Mouse (Mus musculus): ENCODE measurements around the gene Lrig1. TPM values are rescaled to one million over a fixed set of nuclear protein-coding genes. Genes with fewer than 3 reads are reported as not detected.

Gene Lrig1
- polyA plus RNA-seq, 1 experiment from 2014 or later: 17.2 TPM

DNA sequence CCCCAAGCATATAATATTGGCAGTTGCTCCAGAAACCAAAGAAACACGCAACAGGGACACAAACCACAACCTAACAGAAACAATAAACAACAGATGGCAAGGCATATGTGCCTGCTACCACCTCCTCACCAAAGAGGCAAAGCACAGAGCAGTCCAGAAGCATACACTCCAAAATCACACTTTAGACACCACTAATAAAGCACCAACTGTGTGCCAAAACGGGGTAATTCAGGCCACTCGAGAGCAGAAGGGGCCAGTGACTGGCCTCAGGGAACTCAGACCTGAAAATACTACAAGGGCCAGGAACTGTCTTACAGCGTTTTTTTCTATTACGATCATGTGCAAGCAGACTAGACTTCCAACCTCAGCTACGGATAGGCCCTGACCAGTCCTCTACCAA, 14.3 kb downstream of the Lrig1 start:
- WGBS: 60% methylated on average over 6 of the region's 6 CpGs
- ATAC-seq (replicated peaks; ENCODE audit: insufficient number of reproducible peaks, low FRiP score, low TSS enrichment, low read depth): no peak
- H3K4me1 ChIP-seq (ENCODE audit: control insufficient read depth, insufficient read depth, low read length): no peaks in the 10 kb centered on the region; the same call in 1 of the 2 replicates

DNA sequence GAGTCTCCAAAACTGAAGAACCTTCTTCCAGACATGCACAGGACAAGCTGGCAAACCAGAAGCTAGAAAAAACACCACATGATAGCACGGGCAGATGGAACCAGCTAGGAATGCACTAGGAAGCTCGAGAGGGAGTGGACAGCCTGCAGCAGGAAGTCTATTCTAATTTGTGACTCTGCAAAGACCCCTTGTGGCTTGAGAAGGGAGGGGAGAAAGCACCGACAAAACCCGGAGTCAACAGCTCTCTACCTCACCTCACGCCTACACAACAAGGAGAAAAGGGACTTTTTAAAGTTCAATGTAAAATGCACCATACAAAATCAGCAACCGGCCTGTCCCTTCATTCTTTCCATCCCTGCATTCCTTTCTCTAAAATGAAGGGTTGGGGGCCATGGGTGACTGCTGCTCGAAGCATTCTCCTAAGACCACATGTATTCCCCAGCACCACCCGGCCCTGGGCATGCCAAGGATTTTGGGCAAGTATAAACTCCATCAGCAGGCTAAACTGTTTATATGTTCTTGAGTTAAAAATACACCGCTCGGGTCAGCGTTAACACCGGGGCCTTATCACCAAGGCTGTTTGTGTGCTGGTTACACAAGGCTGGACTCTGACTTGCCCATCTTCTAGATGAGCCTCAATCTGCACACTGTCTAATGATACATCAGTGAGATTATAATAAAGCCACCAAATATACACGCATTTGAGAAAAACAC, 15.0 kb downstream of the Lrig1 start:
- Histone ChIP-seq H3K9ac (replicated peaks; ENCODE audit: low read length) (no peak overlapping the region), H3K27me3 (ENCODE audit: control insufficient read depth, insufficient read depth, low read length) (no peaks in the 10 kb centered on the region), H3K4me2 (ENCODE audit: low read depth, low read length) (no peak overlapping the region), H3K9me3 (replicated peaks; ENCODE audit: control insufficient read depth, low read length) (no peaks in the 10 kb centered on the region), H3K4me3 (ENCODE audit: low read depth, low read length) (no peak overlapping the region), H3K4me1 (ENCODE audit: control insufficient read depth, insufficient read depth, low read length) (no peaks in the 10 kb centered on the region; the same call in 1 of the 2 replicates), H3K36me3 (replicated peaks; ENCODE audit: control insufficient read depth, insufficient read depth, low read depth, low read length) (no peaks in the 10 kb centered on the region), H3K27ac (replicated peaks; ENCODE audit: low read depth, low read length) (no peak overlapping the region)
- ATAC-seq (replicated peaks; ENCODE audit: insufficient number of reproducible peaks, low FRiP score, low TSS enrichment, low read depth) (no peak), DNase-seq (ENCODE audit: low spot score) (no peak)
- 50% methylated on average over 13 of the region's 13 CpGs for WGBS

More for the DNA sequence above, 14.3 kb downstream of the Lrig1 start:
- H3K4me3 ChIP-seq (ENCODE audit: low read depth, low read length): no peak overlapping the region
- H3K27me3 ChIP-seq (ENCODE audit: control insufficient read depth, insufficient read depth, low read length): no peaks in the 10 kb centered on the region
- H3K4me2 ChIP-seq (ENCODE audit: low read depth, low read length): no peak overlapping the region
- no peak overlapping the region for H3K9ac ChIP-seq (replicated peaks; ENCODE audit: low read length)
- H3K27ac ChIP-seq (replicated peaks; ENCODE audit: low read depth, low read length): no peak overlapping the region
- H3K36me3 ChIP-seq (replicated peaks; ENCODE audit: control insufficient read depth, insufficient read depth, low read depth, low read length): no peaks in the 10 kb centered on the region
- H3K9me3 ChIP-seq (replicated peaks; ENCODE audit: control insufficient read depth, low read length): no peaks in the 10 kb centered on the region
- DNase-seq (ENCODE audit: low spot score): no peak

DNA sequence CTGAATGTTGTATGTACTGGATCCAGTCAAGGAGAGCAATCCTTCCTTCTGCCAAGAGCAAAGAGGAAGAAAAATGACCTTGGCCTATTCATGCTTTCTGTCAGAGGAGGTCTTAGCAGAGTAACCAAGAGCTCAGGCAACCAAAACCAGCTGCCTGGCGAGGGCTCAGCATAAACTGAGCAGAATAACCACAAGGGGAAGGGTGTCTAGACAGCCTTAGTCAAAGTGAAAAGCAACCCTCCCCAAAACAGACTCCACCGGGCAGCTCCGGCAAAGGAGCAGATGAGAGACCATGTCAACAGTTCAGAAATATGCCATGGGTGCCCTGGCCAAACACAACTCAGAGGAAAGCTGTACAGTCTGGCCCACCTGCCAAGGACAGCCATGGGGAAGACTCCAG, 16.3 kb downstream of the Lrig1 start:
- no peak for ATAC-seq (replicated peaks; ENCODE audit: insufficient number of reproducible peaks, low FRiP score, low TSS enrichment, low read depth)
- Histone ChIP-seq H3K36me3 (replicated peaks; ENCODE audit: control insufficient read depth, insufficient read depth, low read depth, low read length) (no peaks in the 10 kb centered on the region), H3K27ac (replicated peaks; ENCODE audit: low read depth, low read length) (no peak overlapping the region), H3K9me3 (replicated peaks; ENCODE audit: control insufficient read depth, low read length) (no peaks in the 10 kb centered on the region), H3K4me1 (ENCODE audit: control insufficient read depth, insufficient read depth, low read length) (peaks cover under 1% of the 10 kb centered on the region), H3K4me3 (ENCODE audit: low read depth, low read length) (no peak overlapping the region), H3K4me2 (ENCODE audit: low read depth, low read length) (no peak overlapping the region), H3K27me3 (ENCODE audit: control insufficient read depth, insufficient read depth, low read length) (no peaks in the 10 kb centered on the region), H3K9ac (replicated peaks; ENCODE audit: low read length) (no peak overlapping the region)
- 76% methylated on average over 3 of the region's 3 CpGs for WGBS
- no peak for DNase-seq (ENCODE audit: low spot score)

DNA sequence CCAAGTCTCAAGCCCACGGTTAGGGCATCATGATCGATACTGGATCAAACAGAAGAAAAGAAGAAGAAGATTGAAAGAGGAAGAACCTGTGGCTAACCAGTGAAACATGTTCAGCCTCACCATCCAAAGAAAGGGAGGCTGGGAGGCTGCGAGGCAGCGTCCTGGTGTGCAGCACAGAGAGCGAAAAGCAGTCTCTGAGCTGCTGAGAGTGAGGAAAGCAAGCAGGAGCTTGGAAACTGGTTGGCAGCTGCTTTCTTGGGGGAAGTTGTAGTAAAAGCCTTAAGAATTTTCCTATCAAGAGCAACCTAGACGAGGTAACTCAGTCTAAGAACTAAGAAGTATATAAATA, 17.7 kb downstream of the Lrig1 start:
- no peak overlapping the region for H3K27ac ChIP-seq (replicated peaks; ENCODE audit: low read depth, low read length)
- H3K27me3 ChIP-seq (ENCODE audit: control insufficient read depth, insufficient read depth, low read length): no peaks in the 10 kb centered on the region
- H3K36me3 ChIP-seq (replicated peaks; ENCODE audit: control insufficient read depth, insufficient read depth, low read depth, low read length): no peaks in the 10 kb centered on the region
- no peak overlapping the region for H3K9ac ChIP-seq (replicated peaks; ENCODE audit: low read length)
- ATAC-seq (replicated peaks; ENCODE audit: insufficient number of reproducible peaks, low FRiP score, low TSS enrichment, low read depth): no peak
- H3K4me3 ChIP-seq (ENCODE audit: low read depth, low read length): no peak overlapping the region
- H3K4me1 ChIP-seq (ENCODE audit: control insufficient read depth, insufficient read depth, low read length): peaks cover 3% of the 10 kb centered on the region
- DNase-seq (ENCODE audit: low spot score): no peak
- no peak overlapping the region for H3K4me2 ChIP-seq (ENCODE audit: low read depth, low read length)
- 56% methylated on average over 6 of the region's 6 CpGs for WGBS
- H3K9me3 ChIP-seq (replicated peaks; ENCODE audit: control insufficient read depth, low read length): no peaks in the 10 kb centered on the region

DNA sequence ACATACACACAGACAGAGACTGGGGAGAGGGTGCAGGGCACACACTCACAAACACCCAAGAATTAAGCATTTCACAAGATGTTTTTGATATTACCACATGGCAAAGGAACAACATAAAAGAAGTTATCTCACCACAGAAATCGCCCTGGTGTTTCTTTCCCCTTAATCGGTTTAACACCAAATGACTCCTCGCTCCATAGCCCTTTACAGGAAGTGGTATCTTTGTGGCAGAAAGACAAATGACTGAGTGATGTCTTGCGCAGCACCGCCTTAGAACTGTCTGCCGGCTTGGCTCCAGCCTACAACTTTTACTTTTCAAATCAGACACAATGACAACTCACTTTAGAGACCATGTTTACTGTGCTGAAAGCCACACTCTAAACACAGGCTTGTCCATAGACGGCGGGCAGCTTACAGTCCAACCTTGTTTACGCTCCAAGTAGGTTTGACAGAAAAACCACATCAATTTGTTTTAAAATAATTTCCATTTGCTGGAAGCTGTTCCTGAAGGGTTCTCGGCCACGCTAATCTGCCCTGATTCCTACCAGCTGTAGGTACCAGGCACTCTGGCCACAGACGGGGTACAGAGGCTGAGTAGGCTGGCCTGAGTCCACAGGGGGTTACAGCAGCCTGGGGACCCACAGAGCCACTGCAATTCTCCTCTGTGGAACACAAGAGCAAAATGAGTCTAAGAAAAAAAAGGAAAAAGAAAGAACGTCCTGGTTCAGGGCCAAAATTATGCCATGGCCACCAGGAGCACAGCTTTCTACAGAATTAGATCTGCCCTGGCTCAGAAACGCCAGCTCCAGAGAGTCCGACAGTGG, 18.3 kb downstream of the Lrig1 start:
- ATAC-seq (replicated peaks; ENCODE audit: insufficient number of reproducible peaks, low FRiP score, low TSS enrichment, low read depth) (no peak), DNase-seq (ENCODE audit: low spot score) (peak; percentile 51)
- Histone ChIP-seq H3K9me3 (replicated peaks; ENCODE audit: control insufficient read depth, low read length) (no peaks in the 10 kb centered on the region), H3K27me3 (ENCODE audit: control insufficient read depth, insufficient read depth, low read length) (no peaks in the 10 kb centered on the region), H3K4me3 (ENCODE audit: low read depth, low read length) (no peak overlapping the region), H3K4me2 (ENCODE audit: low read depth, low read length) (no peak overlapping the region), H3K36me3 (replicated peaks; ENCODE audit: control insufficient read depth, insufficient read depth, low read depth, low read length) (no peaks in the 10 kb centered on the region), H3K27ac (replicated peaks; ENCODE audit: low read depth, low read length) (0 out of 2 replicates have a peak overlapping the region, but pooled peaks have one; percentile 4), H3K4me1 (ENCODE audit: control insufficient read depth, insufficient read depth, low read length) (peaks cover 3% of the 10 kb centered on the region), H3K9ac (replicated peaks; ENCODE audit: low read length) (no peak overlapping the region)
- 52% methylated on average over 15 of the region's 15 CpGs for WGBS

DNA sequence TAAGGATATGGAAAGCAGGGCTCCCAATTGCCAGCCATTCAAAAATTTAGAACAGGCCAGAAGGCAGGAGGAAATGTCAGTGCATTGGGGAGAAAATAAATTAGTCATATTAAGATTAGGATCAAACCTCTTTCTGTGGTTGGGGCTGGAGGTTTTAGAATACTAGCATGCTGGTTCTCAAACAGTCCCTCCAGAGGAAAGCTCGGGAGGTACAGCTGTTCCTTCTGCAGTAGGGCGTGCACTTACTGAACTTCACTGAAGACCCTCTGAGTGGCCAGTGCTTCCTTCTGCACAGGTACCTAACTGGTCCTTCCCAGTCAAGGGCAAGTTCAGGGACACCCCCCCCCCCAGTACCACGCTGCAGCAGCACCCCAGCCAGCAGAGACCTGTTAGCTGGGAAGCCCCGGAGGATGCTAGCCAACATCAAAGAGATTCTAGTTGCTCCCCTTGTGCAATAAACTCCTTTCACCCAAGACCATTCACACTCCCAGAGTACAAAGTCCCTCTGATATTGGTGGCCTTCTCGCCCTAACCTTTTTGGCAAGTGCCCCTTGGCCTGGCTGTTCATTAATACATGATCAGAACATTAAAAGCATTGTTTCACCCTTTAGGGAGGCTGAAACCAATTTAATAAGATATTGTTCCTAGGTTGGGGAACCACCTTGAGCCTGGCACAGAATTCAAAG, 19.1 kb downstream of the Lrig1 start:
- no peak overlapping the region for H3K9ac ChIP-seq (replicated peaks; ENCODE audit: low read length)
- 60% methylated on average over 5 of the region's 5 CpGs for WGBS
- no peak overlapping the region for H3K4me2 ChIP-seq (ENCODE audit: low read depth, low read length)
- no peak overlapping the region for H3K27ac ChIP-seq (replicated peaks; ENCODE audit: low read depth, low read length)
- peaks cover 3% of the 10 kb centered on the region for H3K4me1 ChIP-seq (ENCODE audit: control insufficient read depth, insufficient read depth, low read length)
- H3K27me3 ChIP-seq (ENCODE audit: control insufficient read depth, insufficient read depth, low read length): no peaks in the 10 kb centered on the region
- ATAC-seq (replicated peaks; ENCODE audit: insufficient number of reproducible peaks, low FRiP score, low TSS enrichment, low read depth) (no peak), DNase-seq (ENCODE audit: low spot score) (no peak)
- no peaks in the 10 kb centered on the region for H3K36me3 ChIP-seq (replicated peaks; ENCODE audit: control insufficient read depth, insufficient read depth, low read depth, low read length)
- H3K4me3 ChIP-seq (ENCODE audit: low read depth, low read length): no peak overlapping the region
- H3K9me3 ChIP-seq (replicated peaks; ENCODE audit: control insufficient read depth, low read length): no peaks in the 10 kb centered on the region

DNA sequence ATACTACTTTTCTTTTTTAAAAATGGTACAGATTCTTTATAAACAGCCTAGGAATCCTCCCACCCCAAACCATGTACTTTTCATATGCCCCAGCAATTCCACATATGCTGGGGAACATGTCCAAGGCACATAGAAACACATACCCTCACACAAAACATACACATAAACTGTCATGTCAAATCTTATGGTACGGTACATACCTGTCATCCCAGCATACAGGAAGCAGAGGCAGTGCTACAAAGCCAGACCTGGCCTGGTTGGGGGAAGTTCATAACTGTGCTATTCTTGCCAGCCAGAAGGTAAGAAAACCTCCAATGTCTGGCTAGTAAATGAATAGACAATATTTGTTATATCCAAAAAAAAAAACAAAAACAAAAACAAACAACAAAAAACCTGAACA, 20.7 kb downstream of the Lrig1 start:
- DNase-seq (ENCODE audit: low spot score) (no peak), ATAC-seq (replicated peaks; ENCODE audit: insufficient number of reproducible peaks, low FRiP score, low TSS enrichment, low read depth) (no peak)
- WGBS: 67% methylated on average over 1 of the region's 1 CpGs
- Histone ChIP-seq H3K27ac (replicated peaks; ENCODE audit: low read depth, low read length) (no peak overlapping the region), H3K9ac (replicated peaks; ENCODE audit: low read length) (no peak overlapping the region), H3K36me3 (replicated peaks; ENCODE audit: control insufficient read depth, insufficient read depth, low read depth, low read length) (no peaks in the 10 kb centered on the region), H3K9me3 (replicated peaks; ENCODE audit: control insufficient read depth, low read length) (no peaks in the 10 kb centered on the region), H3K27me3 (ENCODE audit: control insufficient read depth, insufficient read depth, low read length) (no peaks in the 10 kb centered on the region), H3K4me1 (ENCODE audit: control insufficient read depth, insufficient read depth, low read length) (peaks cover 3% of the 10 kb centered on the region), H3K4me2 (ENCODE audit: low read depth, low read length) (no peak overlapping the region), H3K4me3 (ENCODE audit: low read depth, low read length) (no peak overlapping the region)

Data from embryonic facial prominence, embryonic 11.5 days (tissue).